Mouse (Mus musculus): ENCODE data around the gene Slc38a2.

- TF ChIP-seq POLR2A (IDR thresholded peaks at IDR 0.05; ENCODE audit: extremely low read depth, insufficient read depth, low read length), result no peak
- no peak for TF ChIP-seq CTCF (IDR thresholded peaks at IDR 0.05; ENCODE audit: low read depth, low read length)
These were observed 29.8 kb downstream of the Slc38a2 start for GRCm38 (mm10) chr15:96669721-96670120.

Data from liver, adult 2 months (tissue).